In the genomic region with DNA sequence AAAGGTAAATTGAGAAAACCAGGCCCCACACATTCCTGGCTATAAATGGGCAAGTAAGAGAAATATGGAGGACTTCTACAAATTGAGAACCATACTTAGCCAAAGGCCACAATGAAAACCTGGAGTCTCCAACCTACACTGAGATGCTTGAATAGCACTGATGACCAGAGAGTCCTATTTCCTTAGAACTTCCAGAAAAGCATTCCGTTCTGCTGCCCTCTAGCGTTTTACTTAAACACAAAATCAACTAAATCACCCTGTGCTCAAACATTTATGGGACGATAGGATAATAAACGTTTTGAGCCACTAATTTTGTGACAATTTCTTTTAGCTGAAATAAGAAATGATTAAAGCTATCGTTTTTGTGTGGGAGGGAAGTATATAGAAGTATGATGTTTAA, we compare ENCODE assay signal across 11 mouse cellular contexts.
DNase-seq lines count a peak whose midpoint lies in the region; ATAC-seq and TF ChIP-seq lines count a peak whose summit lies in the region.
"Had no signal": no experiment of that assay in that cellular context is flagged by ENCODE, and none has a peak within 500 bp of the region (broad histone marks: within the 10 kb centered on the region; RNA-seq: fewer than 3 reads in every experiment).

No protein-coding gene starts in this region.

- no peak for TF ChIP-seq POLR2A in heart, adult 2 months (IDR thresholded peaks at IDR 0.05; ENCODE audit: insufficient read depth, low read depth, low read length)
- no peak for TF ChIP-seq POLR2A in lung, adult 2 months (IDR thresholded peaks at IDR 0.05; ENCODE audit: borderline replicate concordance, extremely low read depth, low read depth, low read length)

- H3K4me1 ChIP-seq in heart, adult 2 months (ENCODE audit: control insufficient read depth, insufficient read depth, low read length), result no peaks in the 10 kb centered on the region
- H3K4me1 ChIP-seq in lung, embryonic 14.5 days (ENCODE audit: insufficient read depth), result no peaks in the 10 kb centered on the region
- H3K4me1 ChIP-seq in lung, adult 2 months (ENCODE audit: control insufficient read depth, insufficient read depth, low read length), result no peaks in the 10 kb centered on the region
- no peaks in the 10 kb centered on the region for H3K4me1 ChIP-seq in embryonic facial prominence, embryonic 14.5 days (ENCODE audit: control insufficient read depth, insufficient read depth, low read length)
- H3K4me1 ChIP-seq: heart, embryonic 10.5 days had no signal

- ATAC-seq in lung, embryonic 14.5 days (ENCODE audit: insufficient read depth), result no peak
- no peak for ATAC-seq in embryonic facial prominence, embryonic 14.5 days (ENCODE audit: low read depth)

- H3K9me3 ChIP-seq in lung, embryonic 14.5 days (ENCODE audit: low read depth, low read length), result no peaks in the 10 kb centered on the region
- no peaks in the 10 kb centered on the region for H3K9me3 ChIP-seq in embryonic facial prominence, embryonic 14.5 days (ENCODE audit: control insufficient read depth, low read length)
- H3K9me3 ChIP-seq: heart, embryonic 10.5 days had no signal

- H3K27ac ChIP-seq in heart, adult 2 months, result no peak overlapping the region
- H3K27ac ChIP-seq in lung, embryonic 14.5 days (ENCODE audit: low read depth), result no peak overlapping the region
- no peak overlapping the region for H3K27ac ChIP-seq in embryonic facial prominence, embryonic 14.5 days (replicated peaks; ENCODE audit: low read depth, low read length)
- H3K27ac ChIP-seq: heart, embryonic 10.5 days; macrophage had no signal

- DNase-seq in heart, adult 2 months, result no peak
- DNase-seq in heart, adult 8-10 months (ENCODE audit: low spot score), result no peak
- DNase-seq in lung, embryonic 14.5 days, result peak; percentile 82
- no peak for DNase-seq in lung, adult 2 months
- peak; percentile 29 for DNase-seq in R1 (ENCODE audit: low read depth, low spot score)
- peak; percentile 60 for DNase-seq in embryonic facial prominence, embryonic 14.5 days (ENCODE audit: low spot score)
- DNase-seq in frontal cortex, postnatal 10 days (ENCODE audit: low spot score in 2 of 2), result no peak
- DNase-seq: left cerebral cortex, postnatal 4 days; thymus, postnatal 4 days had no signal

- peak; percentile 37 for TF ChIP-seq CTCF in heart, adult 2 months (IDR thresholded peaks at IDR 0.05)
- TF ChIP-seq CTCF in lung, embryonic 14.5 days (IDR thresholded peaks at IDR 0.05; ENCODE audit: low read depth), result peak; percentile 62
- TF ChIP-seq CTCF in lung, adult 2 months (IDR thresholded peaks at IDR 0.05; ENCODE audit: insufficient read depth, low read length), result no peak

- no peak overlapping the region for H3K4me2 ChIP-seq in lung, embryonic 14.5 days
- no peak overlapping the region for H3K4me2 ChIP-seq in embryonic facial prominence, embryonic 14.5 days (ENCODE audit: low read depth, low read length)

- WGBS in heart, adult 2 months, result 28% methylated on average over 5 of the region's 5 CpGs
- 22% methylated on average over 5 of the region's 5 CpGs for WGBS in lung, embryonic 14.5 days
- WGBS in lung, adult 2 months, result 17% methylated on average over 5 of the region's 5 CpGs
- 22% methylated on average over 5 of the region's 5 CpGs for WGBS in embryonic facial prominence, embryonic 14.5 days

- H3K79me2 ChIP-seq in heart, adult 2 months (replicated peaks; ENCODE audit: control insufficient read depth, insufficient read depth, low read length), result no peaks in the 10 kb centered on the region

- H3K9ac ChIP-seq in heart, adult 2 months (ENCODE audit: low read depth, low read length), result no peak overlapping the region
- no peak overlapping the region for H3K9ac ChIP-seq in lung, embryonic 14.5 days
- H3K9ac ChIP-seq in embryonic facial prominence, embryonic 14.5 days (ENCODE audit: low read depth, low read length), result no peak overlapping the region

- TF ChIP-seq EP300 in heart, adult 2 months (IDR thresholded peaks at IDR 0.05; ENCODE audit: insufficient read depth, low read depth, low read length), result no peak

- intact Hi-C loops in heart, adult 2 months (cut with DNase I), result no loop called here

- no peak overlapping the region for H3K4me3 ChIP-seq in heart, adult 2 months
- H3K4me3 ChIP-seq in lung, embryonic 14.5 days (ENCODE audit: low read depth, low read length), result no peak overlapping the region
- H3K4me3 ChIP-seq in lung, adult 2 months (replicated peaks; ENCODE audit: extremely low read depth, low read depth, low read length), result no peak overlapping the region
- H3K4me3 ChIP-seq in embryonic facial prominence, embryonic 14.5 days (ENCODE audit: low read depth, low read length), result no peak overlapping the region
- H3K4me3 ChIP-seq: heart, embryonic 10.5 days had no signal

- no peaks in the 10 kb centered on the region for H3K27me3 ChIP-seq in heart, adult 2 months (ENCODE audit: control insufficient read depth, insufficient read depth, low read length)
- H3K27me3 ChIP-seq in lung, embryonic 14.5 days (ENCODE audit: insufficient read depth, low read length), result no peaks in the 10 kb centered on the region
- no peaks in the 10 kb centered on the region for H3K27me3 ChIP-seq in embryonic facial prominence, embryonic 14.5 days (replicated peaks; ENCODE audit: control insufficient read depth, insufficient read depth, low read length)

- H3K36me3 ChIP-seq in heart, adult 2 months (ENCODE audit: control insufficient read depth, insufficient read depth, low read length), result no peaks in the 10 kb centered on the region
- no peaks in the 10 kb centered on the region for H3K36me3 ChIP-seq in lung, embryonic 14.5 days (ENCODE audit: insufficient read depth)
- H3K36me3 ChIP-seq in embryonic facial prominence, embryonic 14.5 days (ENCODE audit: control insufficient read depth, insufficient read depth, low read length), result no peaks in the 10 kb centered on the region
- H3K36me3 ChIP-seq: heart, embryonic 10.5 days had no signal

Comparison
In these comparisons a context has a peak if more than half of its experiments do, and no peak if none do; other contexts are left out.
1. DNase-seq: peak in lung, embryonic 14.5 days (single experiment), R1 (single experiment) and embryonic facial prominence, embryonic 14.5 days (single experiment); none in heart, adult 2 months (0 of 2), heart, adult 8-10 months (single experiment), lung, adult 2 months (single experiment) and frontal cortex, postnatal 10 days (0 of 2).